Mouse (Mus musculus) erythroblast, embryonic 14.5 days (primary cell): ENCODE data around the gene Krt222.

Experiments used
- GATA1 ChIP-seq: IDR thresholded peaks from 2 replicates; pipeline ENCODE4 v1.6.1; 2012; ENCODE audit warnings: low read length, inconsistent platforms, mixed read lengths
- TAL1 ChIP-seq: IDR thresholded peaks from 3 replicates; pipeline ENCODE4 v1.6.1; 2012; ENCODE audit warnings: low read length, inconsistent platforms, mixed read lengths

- TF ChIP-seq GATA1 (no peak), TAL1 (no peak)
These were observed 27.7 kb downstream of the Krt222 start for GRCm38 (mm10) chr11:99216181-99216580.
